Mouse (Mus musculus) induced T-regulatory cell, adult 2 months (primary cell): ENCODE results near the gene Styxl1.

Experiments
- DNase-seq: peaks from one replicate; pipeline ENCODE4 v3.0.0-alpha.2; 2012; ENCODE audit warnings: low read depth

The Styxl1 gene

DNA sequence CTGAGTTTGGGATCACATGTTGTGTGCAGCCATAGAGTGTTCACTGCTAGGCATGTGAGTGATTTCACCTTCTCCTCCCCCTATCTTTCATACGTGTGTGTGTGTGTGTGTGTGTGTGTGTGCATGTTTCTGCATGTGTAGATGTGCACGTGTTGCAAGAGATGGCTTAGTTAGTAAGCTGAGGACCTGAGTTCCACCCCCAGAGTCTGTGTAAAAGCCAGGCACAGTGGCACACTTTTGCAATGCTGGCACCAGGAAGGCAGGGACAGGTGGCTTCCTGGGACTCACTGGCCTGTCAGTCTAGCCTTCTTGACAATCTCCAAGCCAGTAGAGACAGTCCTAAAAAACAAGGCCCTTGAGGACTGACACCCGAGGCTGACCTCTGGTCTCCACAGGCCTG, 13.2 kb downstream of the Styxl1 start:
- no peak for DNase-seq

DNA sequence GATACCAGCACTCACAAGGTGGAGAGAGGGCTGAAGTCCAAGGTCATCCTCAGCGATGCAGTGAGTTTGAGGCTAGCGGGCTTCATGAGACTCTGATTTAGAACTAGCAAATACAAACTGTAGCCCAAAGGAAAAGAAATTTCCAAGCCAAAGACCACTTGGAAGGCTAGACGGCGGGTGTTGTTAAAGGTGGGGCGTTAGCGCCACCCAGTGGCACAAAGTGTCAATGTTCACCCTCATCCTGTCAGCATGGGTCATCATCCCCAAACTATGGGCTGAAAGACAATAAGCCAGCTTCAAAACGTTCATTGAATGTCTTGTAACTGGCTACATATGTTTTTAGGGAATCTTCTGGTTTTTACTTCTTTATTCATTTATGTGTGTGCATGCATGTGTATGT, 14.7 kb downstream of the Styxl1 start:
- peak; percentile 84 for DNase-seq

DNA sequence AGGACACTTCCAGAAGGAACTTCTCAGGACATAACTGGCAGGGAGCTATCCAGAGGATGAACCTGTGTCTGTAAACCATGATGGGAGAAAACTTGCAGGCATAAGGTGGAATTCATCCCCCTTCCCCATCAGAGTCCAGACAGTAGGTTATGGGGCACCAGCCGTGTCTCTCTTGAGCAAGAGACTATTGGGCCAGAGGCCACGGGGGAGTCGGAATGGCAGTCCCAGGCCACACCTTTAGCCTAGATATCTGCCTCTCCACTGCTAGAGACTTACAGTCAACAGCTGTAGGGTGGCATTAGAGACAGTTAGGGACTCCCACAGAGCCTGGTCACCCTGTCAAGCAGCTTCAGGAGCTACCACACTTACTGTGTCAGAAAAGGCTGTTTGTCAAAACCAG, 16.3 kb downstream of the Styxl1 start:
- no peak for DNase-seq

DNA sequence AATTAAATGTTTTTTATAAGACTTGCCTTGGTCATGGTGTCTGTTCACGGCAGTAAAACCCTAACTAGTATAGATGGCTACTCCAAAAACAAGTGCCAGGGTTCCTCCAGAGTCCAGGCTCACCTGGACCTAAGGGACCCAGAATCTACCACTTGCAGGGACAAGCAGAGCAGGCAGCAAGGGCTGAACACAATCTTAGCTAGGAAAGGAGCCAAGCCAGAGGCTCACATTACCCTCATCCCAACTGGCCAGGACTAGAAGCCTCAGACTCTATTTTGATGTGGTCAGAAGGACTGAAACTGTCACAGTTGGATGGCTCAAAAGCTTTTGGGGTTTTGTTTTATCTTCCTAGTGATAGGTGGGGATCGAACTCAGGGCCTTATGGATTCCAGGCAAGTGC, 26.6 kb downstream of the Styxl1 start:
- DNase-seq: no peak

DNA sequence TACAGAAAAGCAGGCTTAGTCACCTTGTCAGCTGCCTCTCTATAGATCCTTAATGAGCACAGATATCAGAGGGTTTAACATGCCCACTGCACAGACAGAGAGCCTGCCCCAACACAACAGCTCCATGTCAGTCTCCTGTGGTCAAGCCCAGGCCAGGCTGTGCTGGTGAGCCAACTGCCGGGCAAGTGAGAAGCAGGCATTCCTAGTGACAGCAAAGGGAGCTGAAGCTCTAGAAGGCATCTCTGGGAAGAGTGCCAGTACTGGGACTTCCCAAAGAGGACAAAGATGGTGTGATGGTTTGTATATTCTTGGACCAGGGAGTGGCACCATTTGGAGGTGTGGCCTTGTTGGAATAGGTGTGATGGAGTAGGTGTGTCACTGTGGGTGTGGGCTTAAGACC, 27.1 kb downstream of the Styxl1 start:
- no peak for DNase-seq

DNA sequence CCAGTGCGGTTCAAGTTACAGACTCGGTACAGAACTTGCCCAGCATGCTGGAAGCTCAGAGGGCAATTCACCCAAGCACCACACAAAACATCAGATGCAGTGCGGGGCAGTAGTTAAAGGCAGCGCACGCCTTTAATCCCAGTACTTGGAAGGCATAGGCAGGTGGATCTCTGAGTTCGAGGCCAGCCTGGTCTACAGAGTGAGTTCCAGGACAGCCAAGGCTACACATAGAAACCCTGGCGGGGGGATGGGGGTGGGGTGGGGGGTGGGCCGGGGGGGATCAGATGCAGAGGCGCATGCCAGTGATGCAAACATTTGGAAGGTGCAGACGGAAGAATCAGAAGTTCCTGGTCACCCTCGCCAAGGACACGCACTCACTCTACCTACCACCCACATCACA, 33.4 kb downstream of the Styxl1 start:
- DNase-seq: no peak

DNA sequence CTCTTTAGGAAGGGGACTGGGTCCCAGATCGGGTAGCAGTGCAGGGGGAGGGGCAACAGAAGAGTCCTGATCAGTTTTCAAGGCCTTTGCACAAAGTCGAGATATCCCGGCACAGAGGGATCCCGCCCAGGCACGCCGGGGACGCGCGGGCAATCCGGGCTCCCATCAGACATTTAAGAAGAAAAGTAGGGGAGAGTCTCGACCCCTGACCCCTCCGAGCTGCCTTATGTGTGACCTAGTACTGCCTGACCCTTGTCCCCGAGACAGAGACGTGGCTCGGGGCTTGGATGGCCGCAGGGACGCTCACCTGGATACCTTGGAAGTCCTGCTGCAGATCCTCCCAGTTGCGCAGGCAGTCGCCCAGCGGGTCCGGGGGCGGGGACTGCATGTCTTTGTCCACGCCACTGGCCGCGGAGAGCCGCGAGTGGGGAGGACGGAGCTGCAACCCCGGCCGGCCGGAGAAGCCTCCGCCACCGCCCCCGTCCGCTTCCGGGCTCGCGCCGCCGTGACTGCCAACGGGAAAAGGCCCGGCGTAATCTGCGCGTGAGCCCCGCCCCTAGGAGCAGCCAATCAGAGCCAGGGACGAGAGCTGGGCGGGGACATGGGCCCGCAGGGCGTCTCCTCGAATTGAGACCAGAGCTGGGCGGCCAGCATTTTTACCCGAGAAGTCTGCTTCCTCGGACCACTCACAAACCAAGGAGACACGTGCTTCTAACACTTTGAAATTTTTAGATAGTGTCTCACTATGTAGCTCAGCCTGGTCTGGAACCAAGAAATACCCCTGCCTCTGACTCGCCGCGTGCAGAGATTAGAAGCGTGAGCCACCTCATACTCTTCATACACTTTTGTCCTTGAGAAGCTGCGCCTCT, 34.2 kb downstream of the Styxl1 start, which contains the start of gene Tmem120a:
Gene Tmem120a (minus strand): TSS at position 708 of the 869 bp plus-strand sequence.
- peak; percentile 94 for DNase-seq

DNA sequence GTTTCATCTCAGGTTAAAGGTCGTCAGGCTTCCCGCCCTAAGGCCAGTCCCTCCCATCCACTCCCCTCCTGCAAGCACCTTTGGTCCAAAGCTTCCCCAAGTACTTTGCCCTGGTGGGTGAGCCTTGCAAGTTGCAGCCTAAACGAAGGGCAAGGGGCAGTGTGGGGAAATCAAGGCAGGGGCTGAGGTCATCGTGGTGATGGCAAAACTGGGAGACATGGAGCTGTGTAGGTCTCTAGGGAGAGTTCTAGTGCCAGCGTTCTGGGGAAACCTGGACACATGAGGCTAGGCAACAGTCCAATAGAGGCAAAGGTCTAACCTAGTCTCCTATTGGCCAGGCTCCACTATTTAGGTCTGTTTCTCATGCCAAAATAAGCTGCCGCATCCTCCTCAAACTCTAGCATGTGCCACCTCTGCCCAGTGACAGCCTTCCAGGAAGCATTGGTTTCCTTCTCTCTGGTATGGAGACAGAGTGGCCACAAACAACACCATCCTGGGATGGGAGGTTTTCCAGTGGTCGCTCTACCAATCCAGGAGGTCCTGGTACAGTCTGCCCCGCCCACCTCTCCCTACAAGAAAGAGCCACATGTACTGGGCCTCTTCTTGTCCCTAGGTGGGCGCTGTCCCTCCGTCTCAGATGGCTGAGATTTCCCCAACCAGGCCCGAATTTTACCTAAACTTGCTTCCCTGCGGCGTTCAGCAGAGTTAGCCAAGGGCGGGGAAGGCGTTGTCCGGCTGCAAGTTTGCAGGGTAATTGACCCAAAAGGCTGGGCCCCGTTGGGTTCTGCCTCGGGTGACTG, 35.0 kb downstream of the Styxl1 start:
- peak; percentile 38 for DNase-seq

DNA sequence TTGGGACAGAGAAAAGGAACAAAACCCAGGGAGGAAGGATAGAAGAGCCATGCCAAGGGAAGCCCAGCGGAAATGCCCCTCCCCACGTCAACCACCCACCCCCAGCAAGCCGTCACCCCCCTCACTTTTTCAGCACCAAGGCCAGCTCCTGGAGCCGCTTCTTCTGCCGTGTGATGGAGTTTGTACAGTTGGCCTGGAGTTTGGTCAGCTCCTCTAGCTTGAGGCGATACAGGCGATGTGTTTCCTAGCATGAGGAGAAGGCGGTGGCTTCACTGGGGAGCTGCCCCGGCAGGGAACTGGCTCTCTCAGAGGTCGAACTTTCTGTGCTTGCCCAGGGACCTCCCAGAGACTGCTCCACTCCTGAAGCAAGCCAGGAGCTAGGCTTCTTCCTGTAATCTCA, 36.0 kb downstream of the Styxl1 start:
- DNase-seq: peak; percentile 40

DNA sequence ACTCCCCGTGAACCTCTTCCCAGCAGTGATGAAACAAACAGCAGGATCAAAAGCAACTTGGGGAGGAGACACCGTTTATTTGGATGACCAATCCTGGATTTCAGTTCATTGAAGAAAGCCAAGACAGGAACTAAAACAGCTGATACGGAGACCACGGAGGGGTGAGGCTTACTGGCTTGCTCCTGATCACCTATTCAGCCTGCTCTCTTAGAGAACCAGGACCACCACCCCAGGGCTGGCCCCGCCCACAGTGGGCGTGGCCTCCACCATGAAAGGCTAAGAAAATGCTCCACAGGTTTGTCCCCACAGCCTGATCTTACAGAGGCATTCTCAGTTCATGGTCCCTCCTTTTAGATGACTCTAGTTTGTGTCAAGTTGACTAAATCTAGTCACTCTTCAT, 39.9 kb downstream of the Styxl1 start:
- no peak for DNase-seq

DNA sequence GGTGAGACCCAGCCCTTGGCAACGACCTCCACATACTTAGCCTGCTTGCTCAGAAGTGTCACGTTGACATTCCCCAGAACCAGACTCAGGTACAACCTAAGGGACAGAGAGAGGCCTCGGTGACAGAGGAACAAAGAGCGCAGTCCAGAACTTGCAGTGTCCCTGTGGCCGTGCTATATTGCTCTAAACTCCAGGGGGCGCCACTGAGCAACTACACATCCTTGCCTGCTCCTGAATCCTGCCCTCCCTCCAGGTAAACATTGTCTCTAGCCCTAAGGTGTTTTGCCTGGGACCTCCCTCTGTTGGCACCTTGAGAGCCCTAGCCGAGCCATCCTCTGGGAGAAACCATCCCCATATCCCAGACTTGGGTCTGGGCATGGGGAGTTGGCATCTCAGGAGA, 41.0 kb downstream of the Styxl1 start:
- DNase-seq: peak; percentile 54

DNA sequence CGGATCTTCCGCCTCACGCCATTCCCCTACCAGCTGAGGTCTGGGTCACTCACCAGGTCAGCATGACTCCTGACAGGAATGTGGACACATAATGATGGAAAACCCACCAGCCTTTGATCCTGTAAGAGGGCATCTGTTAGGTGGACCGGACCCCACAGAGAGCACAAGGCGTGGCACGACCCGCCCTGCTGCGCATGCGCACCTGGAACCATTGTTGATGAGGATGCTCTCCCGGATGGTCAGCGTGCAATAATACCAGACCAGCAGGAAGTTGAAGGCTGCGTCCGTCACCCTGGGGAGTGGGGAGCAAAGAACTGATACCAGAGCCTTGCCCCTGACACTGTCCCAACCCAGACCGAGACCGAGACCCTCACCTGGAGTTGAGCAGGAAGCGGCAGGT, 41.6 kb downstream of the Styxl1 start:
- DNase-seq: no peak

DNA sequence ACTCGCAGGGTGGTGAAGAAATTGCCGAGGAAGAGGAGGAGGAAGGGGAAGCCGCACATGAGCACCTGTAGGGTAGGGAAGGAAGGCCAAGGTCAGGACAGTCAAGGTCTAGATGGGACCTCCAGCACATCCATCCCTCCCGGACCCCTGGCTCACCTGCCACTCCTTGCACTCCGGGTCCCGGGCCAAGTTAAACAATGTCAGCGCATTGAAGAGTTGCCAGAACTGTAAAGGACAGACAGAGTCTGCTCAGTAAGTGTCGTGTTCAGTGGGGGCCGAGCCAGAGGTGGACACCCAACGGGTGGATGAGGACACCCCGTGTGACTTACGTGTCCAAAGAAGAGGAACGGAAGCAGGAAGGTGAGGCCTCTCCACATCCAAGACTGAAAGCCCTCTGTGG, 42.4 kb downstream of the Styxl1 start:
- DNase-seq: no peak

DNA sequence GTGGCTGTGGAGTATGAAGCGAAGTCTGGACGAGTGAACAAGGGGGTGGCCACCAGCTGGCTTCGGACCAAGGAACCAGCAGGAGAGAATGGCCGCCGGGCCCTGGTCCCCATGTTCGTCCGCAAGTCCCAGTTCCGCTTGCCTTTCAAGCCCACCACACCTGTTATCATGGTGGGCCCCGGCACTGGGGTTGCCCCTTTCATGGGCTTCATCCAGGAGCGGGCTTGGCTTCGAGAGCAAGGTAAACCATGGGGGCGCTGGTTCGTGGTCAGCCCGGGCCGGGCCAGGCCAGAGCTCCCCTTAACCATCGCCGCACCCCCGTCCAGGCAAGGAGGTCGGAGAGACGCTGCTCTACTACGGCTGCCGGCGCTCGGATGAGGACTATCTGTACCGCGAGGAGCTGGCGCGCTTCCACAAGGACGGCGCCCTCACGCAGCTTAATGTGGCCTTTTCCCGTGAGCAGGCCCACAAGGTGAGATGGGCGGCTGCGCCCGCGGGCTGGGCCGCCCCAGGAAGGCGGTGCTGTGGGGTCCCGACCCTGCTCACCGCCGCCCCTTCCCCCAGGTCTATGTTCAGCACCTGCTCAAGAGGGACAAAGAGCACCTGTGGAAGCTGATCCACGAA, 44.0 kb downstream of the Styxl1 start:
- no peak for DNase-seq

DNA sequence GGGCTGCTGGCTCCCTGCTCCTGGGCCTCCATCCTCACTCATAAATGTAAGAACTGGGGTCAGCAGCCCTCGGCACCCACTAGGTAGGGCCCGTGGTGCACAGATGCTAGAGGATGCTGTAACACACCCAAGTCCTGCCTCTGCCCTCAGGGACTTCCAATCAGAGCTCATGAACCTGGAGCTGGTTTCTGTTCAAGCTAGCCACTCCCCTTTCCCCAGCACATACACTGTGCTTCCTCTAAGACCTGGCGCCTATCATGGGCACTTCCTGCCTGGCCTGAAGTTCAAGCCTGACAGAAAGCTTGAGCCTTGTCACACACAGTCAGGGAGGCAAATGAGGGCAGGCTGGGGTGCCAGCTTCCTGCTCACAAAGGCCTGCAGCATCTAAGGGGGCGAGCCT, 45.1 kb downstream of the Styxl1 start:
- peak; percentile 29 for DNase-seq

DNA sequence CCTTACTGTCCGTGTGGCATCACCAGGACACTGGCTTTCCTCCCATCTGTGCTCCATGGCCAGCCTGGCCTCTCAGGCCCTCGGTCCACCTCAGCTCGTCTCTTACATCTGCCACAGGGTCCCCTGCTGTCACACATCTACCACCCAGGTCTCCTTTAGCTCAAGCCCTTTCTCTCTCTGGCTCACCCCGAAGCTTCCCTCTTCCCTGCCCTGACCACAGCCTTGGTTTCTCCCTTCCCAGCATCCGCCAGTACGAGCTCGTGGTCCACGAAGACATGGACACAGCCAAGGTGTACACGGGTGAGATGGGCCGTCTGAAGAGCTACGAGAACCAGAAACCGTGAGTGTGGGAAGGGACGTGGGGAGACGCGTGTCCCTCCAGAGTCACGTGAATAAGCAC, 46.9 kb downstream of the Styxl1 start:
- no peak for DNase-seq

DNA sequence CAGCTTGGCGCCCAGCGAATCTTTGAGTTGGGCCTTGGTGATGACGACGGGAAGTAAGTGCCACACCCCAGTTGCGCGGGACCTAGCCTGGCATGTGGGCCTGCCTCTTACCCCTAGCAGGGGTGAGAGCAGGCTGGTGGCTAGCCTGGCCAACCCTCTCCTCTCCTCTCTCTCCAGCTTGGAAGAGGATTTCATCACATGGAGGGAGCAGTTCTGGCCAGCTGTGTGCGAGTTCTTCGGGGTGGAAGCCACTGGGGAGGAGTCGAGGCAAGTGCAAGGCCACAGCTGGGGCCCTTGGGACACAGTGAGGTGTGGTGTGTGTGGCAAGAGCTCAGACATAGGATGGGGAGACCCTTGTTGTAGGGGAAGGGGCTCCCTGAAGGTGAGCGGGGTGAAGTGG, 47.3 kb downstream of the Styxl1 start:
- DNase-seq: no peak

DNA sequence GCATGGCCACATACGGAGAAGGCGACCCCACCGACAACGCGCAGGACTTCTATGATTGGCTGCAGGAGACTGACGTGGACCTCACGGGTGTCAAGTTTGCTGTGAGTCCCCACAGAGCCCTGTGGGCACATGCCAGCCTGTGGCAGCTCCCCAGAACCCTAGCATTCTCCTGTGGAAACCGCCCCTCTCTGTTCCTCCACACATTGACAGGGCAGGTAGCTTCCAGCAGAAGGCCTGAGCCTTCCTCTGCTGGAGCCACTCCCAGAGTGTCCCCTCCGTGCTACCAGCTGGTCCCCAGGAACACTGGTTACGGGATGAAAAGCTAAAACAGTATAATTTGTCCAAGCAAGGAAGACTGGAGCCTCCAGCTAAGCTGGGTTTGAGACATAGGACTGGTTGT, 47.9 kb downstream of the Styxl1 start:
- DNase-seq: no peak

DNA sequence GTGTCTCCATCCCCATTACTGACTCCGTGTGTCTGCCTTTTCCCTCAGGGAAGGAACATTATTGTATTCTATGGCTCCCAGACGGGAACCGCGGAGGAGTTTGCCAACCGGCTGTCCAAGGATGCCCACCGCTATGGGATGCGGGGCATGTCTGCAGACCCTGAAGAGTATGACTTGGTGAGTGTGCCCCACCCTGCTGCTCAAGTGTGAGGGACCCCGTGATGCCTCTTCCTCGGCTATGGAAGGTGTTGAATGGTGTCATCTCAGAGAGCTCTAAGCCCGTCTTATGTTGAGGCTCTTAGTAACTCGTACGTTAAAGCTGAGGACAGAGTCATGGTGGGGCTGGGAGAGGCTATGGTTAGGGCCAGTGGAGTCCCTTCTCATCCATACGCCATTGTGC, 48.8 kb downstream of the Styxl1 start:
- no peak for DNase-seq

DNA sequence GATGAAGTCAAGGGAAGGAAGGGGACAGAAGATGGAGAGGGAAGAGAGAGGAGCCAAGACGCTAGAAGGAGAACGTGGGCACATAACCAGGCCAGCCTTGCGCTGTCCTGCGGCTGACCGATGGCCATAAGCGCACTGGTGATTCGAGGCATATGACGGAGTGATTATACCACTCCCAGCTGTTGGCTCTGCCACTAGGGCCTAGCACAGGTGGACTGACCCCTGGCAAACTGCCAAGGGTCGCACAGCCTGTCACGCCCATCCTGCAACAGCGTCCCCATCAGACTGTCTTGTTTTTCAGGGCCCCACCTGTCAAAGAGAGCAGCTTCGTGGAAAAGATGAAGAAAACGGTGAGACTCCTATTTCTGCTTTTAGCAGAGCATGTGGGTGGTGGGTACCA, 49.8 kb downstream of the Styxl1 start:
- DNase-seq: no peak

DNA sequence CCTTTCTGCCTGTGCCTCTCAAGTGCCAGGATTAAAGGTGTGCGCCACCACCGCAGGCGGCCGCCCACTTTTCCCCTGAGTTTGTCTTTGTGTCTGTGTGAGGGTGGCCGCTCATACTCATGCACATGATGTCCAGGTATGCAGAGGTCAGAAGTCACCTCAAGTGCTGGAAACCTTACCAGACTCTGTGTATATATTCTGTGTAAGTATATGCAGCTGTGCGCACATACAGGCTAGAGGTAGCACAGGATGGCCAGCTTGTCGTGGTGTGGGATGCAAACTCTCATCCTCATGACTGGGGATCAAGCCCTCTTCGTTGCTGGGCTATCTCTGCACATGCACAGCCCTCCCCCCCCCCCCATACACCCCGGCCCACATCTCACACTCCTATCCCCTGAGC, 50.3 kb downstream of the Styxl1 start:
- no peak for DNase-seq

DNA sequence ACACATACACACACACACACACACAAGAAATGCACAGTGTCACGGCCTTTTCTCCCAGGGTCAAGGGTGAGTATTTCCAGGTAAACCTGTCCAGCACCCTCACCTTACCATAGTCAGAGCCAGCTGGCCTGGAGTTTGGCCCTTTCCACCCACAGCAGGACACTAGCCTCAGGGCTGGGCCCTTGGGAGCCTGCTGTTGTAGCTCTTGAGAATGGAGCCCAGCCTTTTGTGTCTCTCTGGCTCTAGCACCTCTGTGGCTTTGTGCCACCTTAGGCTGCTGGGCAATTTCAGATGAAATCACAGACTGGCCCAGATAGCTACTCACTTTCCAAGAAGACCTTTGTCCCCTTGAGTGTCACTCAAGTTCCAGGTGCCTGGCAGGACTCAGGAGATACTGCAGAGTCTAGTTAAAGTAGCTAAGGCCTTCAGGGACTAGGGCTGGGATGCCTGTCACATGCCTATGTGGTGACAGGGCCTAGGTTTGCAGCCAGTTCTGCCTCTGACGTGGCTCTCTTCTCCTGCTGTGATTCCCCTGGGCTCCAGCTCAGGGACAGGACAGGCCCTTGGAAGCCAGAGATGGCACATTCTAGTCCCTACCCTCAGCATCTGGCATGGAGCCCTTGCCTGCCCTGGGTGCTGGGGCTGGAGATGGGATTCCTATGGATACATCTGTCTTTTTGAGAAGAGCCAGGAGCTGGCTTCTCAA, 51.4 kb downstream of the Styxl1 start:
- DNase-seq: no peak
